Mouse (Mus musculus): ENCODE results near the gene Olfr591. TPM values are rescaled to one million over a fixed set of nuclear protein-coding genes. Genes with fewer than 3 reads are reported as not detected.

The Olfr591 gene
- polyA plus RNA-seq, 1 experiment: not detected

DNA sequence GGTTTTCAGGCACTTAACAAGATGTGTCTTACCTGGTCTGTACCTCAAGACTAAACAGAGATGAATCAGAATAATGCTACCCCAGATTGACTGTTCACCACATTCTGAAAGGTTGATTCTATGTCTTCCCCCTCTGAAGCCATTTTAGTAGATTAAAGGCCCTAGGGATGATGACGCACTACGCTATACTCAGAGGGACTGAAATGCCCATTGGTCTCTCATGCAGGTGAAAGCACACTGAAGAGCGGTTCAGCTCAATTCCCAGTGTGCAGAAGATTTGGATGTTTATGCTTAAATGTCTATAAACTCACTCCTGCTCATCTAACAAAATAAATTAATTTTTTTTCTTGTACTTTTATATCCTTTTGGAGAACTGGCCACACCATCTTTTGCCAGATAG, 52.6 kb downstream of the Olfr591 start, which contains the start of gene Olfr586:
Gene Olfr586, minus strand, starts transcription at position 101 of the 400 bp plus-strand sequence.
- Histone ChIP-seq H3K4me1 (ENCODE audit: control insufficient read depth, insufficient read depth, low read length) (no peaks in the 10 kb centered on the region), H3K36me3 (ENCODE audit: control insufficient read depth, insufficient read depth, low read length) (no peaks in the 10 kb centered on the region), H3K4me3 (ENCODE audit: control insufficient read depth, low read depth, low read length) (no peak within 1 kb of the TSS), H3K27ac (ENCODE audit: control insufficient read depth, insufficient read depth, low read depth, low read length) (no peak within 1 kb of the TSS), H3K27me3 (ENCODE audit: control insufficient read depth, insufficient read depth, low read length) (no peaks in the 10 kb centered on the region)
- TF ChIP-seq POLR2A (IDR thresholded peaks at IDR 0.05; ENCODE audit: control insufficient read depth, low read depth, low read length) (no peak), CTCF (IDR thresholded peaks at IDR 0.05; ENCODE audit: control insufficient read depth, insufficient read depth, insufficient replicate concordance, low read depth, low read length) (no peak)

DNA sequence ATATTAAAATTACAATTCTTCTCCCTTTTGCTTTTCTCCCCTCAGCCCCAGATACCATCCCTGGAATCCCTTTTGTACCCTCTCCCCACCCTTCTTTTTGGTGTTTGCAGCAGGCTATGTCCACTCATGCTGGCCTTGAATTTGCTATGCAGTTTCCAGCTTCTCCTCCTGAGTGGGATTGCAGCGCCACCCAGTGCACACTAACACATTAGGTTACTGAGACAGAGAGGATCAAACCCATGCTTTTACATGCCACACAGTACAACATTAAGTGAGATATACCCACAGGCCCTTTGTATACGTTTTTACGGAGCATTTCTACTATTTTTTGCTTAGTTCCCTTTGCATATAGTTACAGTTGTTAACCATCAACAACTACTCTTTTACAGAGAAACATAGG, 58.7 kb downstream of the Olfr591 start:
- H3K4me1 ChIP-seq (ENCODE audit: control insufficient read depth, insufficient read depth, low read length): no peaks in the 10 kb centered on the region
- H3K27ac ChIP-seq (ENCODE audit: control insufficient read depth, insufficient read depth, low read depth, low read length): no peak overlapping the region
- H3K4me3 ChIP-seq (ENCODE audit: control insufficient read depth, low read depth, low read length): no peak overlapping the region
- no peak for TF ChIP-seq POLR2A (IDR thresholded peaks at IDR 0.05; ENCODE audit: control insufficient read depth, low read depth, low read length)
- TF ChIP-seq CTCF (IDR thresholded peaks at IDR 0.05; ENCODE audit: control insufficient read depth, insufficient read depth, insufficient replicate concordance, low read depth, low read length): no peak
- no peaks in the 10 kb centered on the region for H3K36me3 ChIP-seq (ENCODE audit: control insufficient read depth, insufficient read depth, low read length)
- H3K27me3 ChIP-seq (ENCODE audit: control insufficient read depth, insufficient read depth, low read length): no peaks in the 10 kb centered on the region

Other genes starting within 250 kb of the Olfr591 start
- gene Olfr573-ps1, start 235.8 kb downstream of the Olfr591 start, polyA plus RNA-seq (2012; rRNA removed): not detected in 2 replicates
- not detected in 2 replicates for gene Olfr574, start 229.9 kb downstream of the Olfr591 start, polyA plus RNA-seq (2012; rRNA removed)
- not detected in 2 replicates for gene Olfr575, start 219.6 kb downstream of the Olfr591 start, polyA plus RNA-seq (2012; rRNA removed)
- not detected in 2 replicates for gene Olfr576, start 215.7 kb downstream of the Olfr591 start, polyA plus RNA-seq (2012; rRNA removed)
- gene Olfr577, start 202.4 kb downstream of the Olfr591 start, polyA plus RNA-seq (2012; rRNA removed): not detected in 2 replicates
- not detected in 2 replicates for gene Olfr578, start 189.0 kb downstream of the Olfr591 start, polyA plus RNA-seq (2012; rRNA removed)
- not detected in 2 replicates for gene Olfr582, start 140.3 kb downstream of the Olfr591 start, polyA plus RNA-seq (2012; rRNA removed)
- not detected in 2 replicates for gene Olfr583, start 127.0 kb downstream of the Olfr591 start, polyA plus RNA-seq (2012; rRNA removed)
- not detected in 2 replicates for gene Olfr584, start 96.5 kb downstream of the Olfr591 start, polyA plus RNA-seq (2012; rRNA removed)
- gene Olfr585, start 80.6 kb downstream of the Olfr591 start, polyA plus RNA-seq (2012; rRNA removed): not detected in 2 replicates
- not detected in 2 replicates for gene Olfr586, start 52.7 kb downstream of the Olfr591 start, polyA plus RNA-seq (2012; rRNA removed)
- gene Olfr588-ps1, start 37.5 kb downstream of the Olfr591 start, polyA plus RNA-seq (2012; rRNA removed): not detected in 2 replicates
- not detected in 2 replicates for gene Olfr589, start 22.0 kb downstream of the Olfr591 start, polyA plus RNA-seq (2012; rRNA removed)
- gene Olfr592, start 6.5 kb upstream of the Olfr591 start, polyA plus RNA-seq (2012; rRNA removed): not detected in 2 replicates
- not detected in 2 replicates for gene Olfr593, start 33.5 kb upstream of the Olfr591 start, polyA plus RNA-seq (2012; rRNA removed)
- gene Olfr594, start 38.7 kb upstream of the Olfr591 start, polyA plus RNA-seq (2012; rRNA removed): not detected in 2 replicates
- gene Usp17ld, start 74.2 kb upstream of the Olfr591 start, polyA plus RNA-seq (2012; rRNA removed): not detected in 2 replicates
- not detected in 2 replicates for gene Olfr596, start 127.3 kb upstream of the Olfr591 start, polyA plus RNA-seq (2012; rRNA removed)
- gene Olfr597, start 138.0 kb upstream of the Olfr591 start, polyA plus RNA-seq (2012; rRNA removed): not detected in 2 replicates
- gene Olfr598, start 145.2 kb upstream of the Olfr591 start, polyA plus RNA-seq (2012; rRNA removed): not detected in 2 replicates
- gene Olfr599, start 157.6 kb upstream of the Olfr591 start, polyA plus RNA-seq (2012; rRNA removed): not detected in 2 replicates
- not detected in 2 replicates for gene Olfr600, start 171.3 kb upstream of the Olfr591 start, polyA plus RNA-seq (2012; rRNA removed)
- gene Olfr601, start 184.3 kb upstream of the Olfr591 start, polyA plus RNA-seq (2012; rRNA removed): not detected in 2 replicates
- gene Olfr603, start 207.8 kb upstream of the Olfr591 start, polyA plus RNA-seq (2012; rRNA removed): 0.11 TPM in 1 of 2 replicates, not detected in the other
- gene Usp17lc, start 236.7 kb upstream of the Olfr591 start, polyA plus RNA-seq (2012; rRNA removed): not detected in 2 replicates

Measured in testis, adult 2 months (tissue).